Mouse (Mus musculus): ENCODE measurements around the gene Slc37a2. TPM values are rescaled to one million over a fixed set of nuclear protein-coding genes. Genes with fewer than 3 reads are reported as not detected.
A peak's percentile ranks its signal among the peaks of the same experiment; 100 is the strongest.

Slc37a2 gene
- polyA plus RNA-seq, 1 experiment from 2014 or later, result 1.9 TPM

GRCm38 (mm10) chr9:37230486-37231195, 24.9 kb downstream of the Slc37a2 start:
- no peak for DNase-seq (ENCODE audit: low spot score, missing footprints)
- ATAC-seq (ENCODE audit: low FRiP score), result no peak
- H3K9ac ChIP-seq (ENCODE audit: low read length), result no peak overlapping the region
- no peak overlapping the region for H3K4me3 ChIP-seq (ENCODE audit: low read depth, low read length)
- 92% methylated on average over 9 of the region's 9 CpGs for WGBS
- no peaks in the 10 kb centered on the region for H3K27me3 ChIP-seq (ENCODE audit: control insufficient read depth, insufficient read depth, low read length)
- H3K9me3 ChIP-seq (ENCODE audit: control insufficient read depth, low read length), result no peaks in the 10 kb centered on the region
- H3K36me3 ChIP-seq (ENCODE audit: control insufficient read depth, insufficient read depth, low read length), result no peaks in the 10 kb centered on the region; the same call in 1 of the 2 replicates
- peaks cover 7% of the 10 kb centered on the region for H3K4me1 ChIP-seq (ENCODE audit: control insufficient read depth, insufficient read depth, low read length)
- no peak overlapping the region for H3K27ac ChIP-seq (ENCODE audit: low read depth, low read length)
- H3K4me2 ChIP-seq, result no peak overlapping the region

- WGBS, result 5% methylated on average over 1 of the region's 1 CpGs
- ATAC-seq (ENCODE audit: low FRiP score) (peak; percentile 89), DNase-seq (ENCODE audit: low spot score, missing footprints) (peak; percentile 93)
- H3K27me3 ChIP-seq (ENCODE audit: control insufficient read depth, insufficient read depth, low read length), result no peaks in the 10 kb centered on the region
- no peak overlapping the region for H3K4me3 ChIP-seq (ENCODE audit: low read depth, low read length)
- H3K9ac ChIP-seq (ENCODE audit: low read length), result no peak overlapping the region
- H3K4me1 ChIP-seq (ENCODE audit: control insufficient read depth, insufficient read depth, low read length), result peaks cover 7% of the 10 kb centered on the region
- no peaks in the 10 kb centered on the region; the same call in 1 of the 2 replicates for H3K36me3 ChIP-seq (ENCODE audit: control insufficient read depth, insufficient read depth, low read length)
- H3K4me2 ChIP-seq, result no peak overlapping the region
- no peaks in the 10 kb centered on the region for H3K9me3 ChIP-seq (ENCODE audit: control insufficient read depth, low read length)
- H3K27ac ChIP-seq (ENCODE audit: low read depth, low read length), result no peak overlapping the region
These were observed 25.6 kb downstream of the Slc37a2 start for GRCm38 (mm10) chr9:37229880-37230325.

GRCm38 (mm10) chr9:37225581-37225980, 30.0 kb downstream of the Slc37a2 start:
- Histone ChIP-seq H3K9me3 (ENCODE audit: control insufficient read depth, low read length) (no peaks in the 10 kb centered on the region), H3K4me3 (ENCODE audit: low read depth, low read length) (no peak overlapping the region), H3K4me1 (ENCODE audit: control insufficient read depth, insufficient read depth, low read length) (no peaks in the 10 kb centered on the region), H3K27ac (ENCODE audit: low read depth, low read length) (no peak overlapping the region), H3K27me3 (ENCODE audit: control insufficient read depth, insufficient read depth, low read length) (no peaks in the 10 kb centered on the region), H3K9ac (ENCODE audit: low read length) (no peak overlapping the region), H3K36me3 (ENCODE audit: control insufficient read depth, insufficient read depth, low read length) (no peaks in the 10 kb centered on the region; the same call in 1 of the 2 replicates), H3K4me2 (no peak overlapping the region)
- WGBS, result 92% methylated on average over 1 of the region's 1 CpGs
- DNase-seq (ENCODE audit: low spot score, missing footprints) (no peak), ATAC-seq (ENCODE audit: low FRiP score) (no peak)

- no peak for ATAC-seq (ENCODE audit: low FRiP score)
- Histone ChIP-seq H3K9ac (ENCODE audit: low read length) (no peak overlapping the region), H3K4me2 (no peak overlapping the region), H3K4me3 (ENCODE audit: low read depth, low read length) (no peak overlapping the region), H3K9me3 (ENCODE audit: control insufficient read depth, low read length) (no peaks in the 10 kb centered on the region), H3K36me3 (ENCODE audit: control insufficient read depth, insufficient read depth, low read length) (no peaks in the 10 kb centered on the region), H3K4me1 (ENCODE audit: control insufficient read depth, insufficient read depth, low read length) (no peaks in the 10 kb centered on the region), H3K27me3 (ENCODE audit: control insufficient read depth, insufficient read depth, low read length) (no peaks in the 10 kb centered on the region), H3K27ac (ENCODE audit: low read depth, low read length) (no peak overlapping the region)
- DNase-seq (ENCODE audit: low spot score, missing footprints), result no peak
- WGBS, result 90% methylated on average over 8 of the region's 8 CpGs
These were observed 34.8 kb downstream of the Slc37a2 start for GRCm38 (mm10) chr9:37220755-37221154.

DNA sequence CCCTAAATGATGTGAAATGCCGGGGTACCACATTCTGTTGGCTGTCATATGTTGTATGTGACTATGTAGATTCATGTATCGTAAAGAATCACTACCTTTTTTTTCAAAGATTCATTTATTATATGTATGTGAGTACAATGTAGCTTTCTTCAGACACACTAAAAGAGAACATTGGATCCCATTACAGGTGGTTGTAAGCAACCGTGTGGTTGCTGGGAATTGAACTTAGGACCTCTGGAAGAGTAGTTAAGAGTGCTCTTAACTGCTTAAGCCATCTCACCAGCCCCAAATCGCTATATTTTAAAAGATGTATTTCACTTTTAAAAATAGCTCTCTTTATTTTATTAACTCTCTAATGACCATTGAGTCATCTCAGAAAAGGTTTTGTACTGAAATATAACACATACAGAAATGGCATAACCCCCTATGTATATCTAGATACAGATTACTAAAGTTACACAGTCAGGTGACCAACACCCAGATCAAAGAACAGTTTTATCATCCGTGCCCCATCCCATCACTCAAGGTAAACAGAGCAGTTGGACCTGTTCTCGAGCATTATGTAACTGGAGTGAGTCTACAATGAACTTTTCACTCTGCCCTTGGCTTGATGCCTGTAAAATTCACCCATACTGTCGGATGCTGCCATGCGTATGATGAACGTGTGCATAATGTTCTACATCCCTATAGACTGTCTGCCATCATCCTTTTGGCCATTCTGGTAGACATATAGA, 41.0 kb downstream of the Slc37a2 start:
- Histone ChIP-seq H3K9me3 (ENCODE audit: control insufficient read depth, low read length) (no peaks in the 10 kb centered on the region), H3K27ac (ENCODE audit: low read depth, low read length) (no peak overlapping the region), H3K4me1 (ENCODE audit: control insufficient read depth, insufficient read depth, low read length) (no peaks in the 10 kb centered on the region), H3K27me3 (ENCODE audit: control insufficient read depth, insufficient read depth, low read length) (no peaks in the 10 kb centered on the region), H3K4me3 (ENCODE audit: low read depth, low read length) (no peak overlapping the region), H3K36me3 (ENCODE audit: control insufficient read depth, insufficient read depth, low read length) (no peaks in the 10 kb centered on the region), H3K9ac (ENCODE audit: low read length) (no peak overlapping the region), H3K4me2 (no peak overlapping the region)
- DNase-seq (ENCODE audit: low spot score, missing footprints), result no peak
- WGBS, result 89% methylated on average over 9 of the region's 9 CpGs
- no peak for ATAC-seq (ENCODE audit: low FRiP score)

GRCm38 (mm10) chr9:37213060-37213738, 42.3 kb downstream of the Slc37a2 start:
- H3K4me2 ChIP-seq, result no peak overlapping the region
- DNase-seq (ENCODE audit: low spot score, missing footprints) (no peak), ATAC-seq (ENCODE audit: low FRiP score) (no peak)
- H3K27ac ChIP-seq (ENCODE audit: low read depth, low read length), result no peak overlapping the region
- no peaks in the 10 kb centered on the region for H3K27me3 ChIP-seq (ENCODE audit: control insufficient read depth, insufficient read depth, low read length)
- H3K4me3 ChIP-seq (ENCODE audit: low read depth, low read length), result no peak overlapping the region
- WGBS, result 91% methylated on average over 13 of the region's 13 CpGs
- peaks cover 8% of the 10 kb centered on the region for H3K4me1 ChIP-seq (ENCODE audit: control insufficient read depth, insufficient read depth, low read length)
- no peaks in the 10 kb centered on the region for H3K36me3 ChIP-seq (ENCODE audit: control insufficient read depth, insufficient read depth, low read length)
- no peak overlapping the region for H3K9ac ChIP-seq (ENCODE audit: low read length)
- H3K9me3 ChIP-seq (ENCODE audit: control insufficient read depth, low read length), result no peaks in the 10 kb centered on the region

DNA sequence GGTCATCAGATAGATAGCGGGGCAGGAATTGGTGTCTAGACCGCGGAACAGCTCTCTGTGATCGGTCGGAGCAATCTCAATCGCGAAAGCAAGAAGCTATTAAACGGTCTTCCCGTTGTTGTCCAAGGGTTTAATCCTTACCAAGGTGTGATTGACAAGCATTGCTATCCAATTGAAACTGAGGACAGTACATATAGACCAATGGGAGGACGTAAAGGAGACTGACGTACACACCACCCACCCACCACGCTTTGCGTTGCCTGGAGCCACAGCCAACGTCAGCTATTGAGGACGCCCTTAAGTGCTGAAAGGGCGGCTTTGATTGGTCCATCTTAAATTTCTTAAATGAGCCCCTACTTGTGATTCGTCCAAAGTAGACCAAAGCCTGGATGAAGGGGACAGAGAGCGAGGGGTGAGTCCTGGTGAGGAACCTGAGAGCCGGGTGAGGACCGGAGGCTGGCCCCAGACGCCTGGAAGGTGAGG, 47.6 kb downstream of the Slc37a2 start, which contains the start of gene Tmem218:
TSS of gene Tmem218 (plus strand) at position 295 of the 483 bp plus-strand sequence.
- under 1% methylated on average over 21 of the region's 21 CpGs for WGBS
- Histone ChIP-seq H3K9me3 (ENCODE audit: control insufficient read depth, low read length) (no peaks in the 10 kb centered on the region), H3K36me3 (ENCODE audit: control insufficient read depth, insufficient read depth, low read length) (no peaks in the 10 kb centered on the region), H3K4me1 (ENCODE audit: control insufficient read depth, insufficient read depth, low read length) (peaks cover 11% of the 10 kb centered on the region), H3K27ac (ENCODE audit: low read depth, low read length) (peak within 1 kb of the TSS; percentile 80), H3K4me3 (ENCODE audit: low read depth, low read length) (peak within 1 kb of the TSS; percentile 66), H3K4me2 (peak within 1 kb of the TSS; percentile 66), H3K9ac (ENCODE audit: low read length) (peak within 1 kb of the TSS; percentile 85), H3K27me3 (ENCODE audit: control insufficient read depth, insufficient read depth, low read length) (no peaks in the 10 kb centered on the region)
- ATAC-seq (ENCODE audit: low FRiP score), result peak; percentile 100
- peak; percentile 100 for DNase-seq (ENCODE audit: low spot score, missing footprints)

GRCm38 (mm10) chr9:37203884-37204283, 51.7 kb downstream of the Slc37a2 start:
- H3K4me3 ChIP-seq (ENCODE audit: low read depth, low read length), result no peak overlapping the region
- no peaks in the 10 kb centered on the region for H3K27me3 ChIP-seq (ENCODE audit: control insufficient read depth, insufficient read depth, low read length)
- no peak overlapping the region for H3K27ac ChIP-seq (ENCODE audit: low read depth, low read length)
- no peak overlapping the region for H3K4me2 ChIP-seq
- peaks cover 7% of the 10 kb centered on the region for H3K4me1 ChIP-seq (ENCODE audit: control insufficient read depth, insufficient read depth, low read length)
- H3K9ac ChIP-seq (ENCODE audit: low read length), result no peak overlapping the region
- DNase-seq (ENCODE audit: low spot score, missing footprints) (no peak), ATAC-seq (ENCODE audit: low FRiP score) (no peak)
- H3K36me3 ChIP-seq (ENCODE audit: control insufficient read depth, insufficient read depth, low read length), result no peaks in the 10 kb centered on the region
- H3K9me3 ChIP-seq (ENCODE audit: control insufficient read depth, low read length), result no peaks in the 10 kb centered on the region
- 40% methylated on average over 5 of the region's 5 CpGs for WGBS

Measured in midbrain, embryonic 11.5 days (tissue).